Mouse (Mus musculus) lung, postnatal 14 days (tissue): ENCODE data around the gene Themis2.
"Not testable (repeated sequence)": the region's sequence is repeated elsewhere in the genome, so short reads cannot be mapped to it uniquely, and the experiment has no call there.

Experiments used
- DNase-seq: peaks from one replicate; pipeline ENCODE4 v3.0.0; 2021

Gene Themis2

DNA sequence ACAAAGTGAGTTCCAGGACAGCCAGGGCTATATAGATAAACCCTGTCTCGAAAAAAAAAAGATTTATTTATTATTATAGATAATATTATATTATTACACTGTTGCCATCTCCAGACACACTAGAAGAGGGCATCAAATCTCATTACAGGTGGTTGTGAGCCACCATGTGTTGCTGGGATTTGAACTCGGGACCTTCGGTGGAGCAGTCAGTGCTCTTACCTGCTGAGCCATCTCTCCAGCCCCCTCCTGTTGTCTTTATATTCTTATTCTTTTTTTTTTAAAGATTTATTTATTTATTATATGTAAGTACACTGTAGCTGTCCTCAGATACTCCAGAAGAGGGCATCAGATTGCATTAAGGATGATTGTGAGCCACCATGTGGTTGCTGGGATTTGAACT is 2.5 kb upstream of the Themis2 start:
- not testable (repeated sequence) for DNase-seq

DNA sequence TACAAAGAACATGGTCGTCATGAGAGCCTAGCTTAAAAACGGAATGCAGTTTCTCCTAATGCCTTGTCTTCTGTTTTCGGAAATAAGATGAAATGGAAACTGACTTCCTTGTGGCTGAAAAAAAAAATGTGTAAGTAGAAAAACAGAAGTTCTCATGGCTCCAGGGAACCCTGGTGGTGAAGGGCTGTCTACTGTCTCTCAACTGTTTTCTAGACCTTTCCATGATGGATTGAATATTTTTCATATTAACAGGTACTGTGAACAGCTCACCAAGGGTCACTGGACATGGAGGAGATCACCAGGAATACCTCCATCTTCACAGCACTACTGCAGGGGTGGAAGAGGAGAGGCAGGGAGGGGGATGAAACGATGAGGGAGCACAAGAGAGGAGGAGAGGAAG is 1.8 kb upstream of the Themis2 start:
- DNase-seq, result no peak

- DNase-seq, result no peak
Observed at GRCm38 (mm10) chr4:132797461-132797860, 1.3 kb upstream of the Themis2 start.

- DNase-seq, result no peak
Observed at GRCm38 (mm10) chr4:132795171-132795570, 1.0 kb downstream of the Themis2 start.

GRCm38 (mm10) chr4:132794760-132795159 is 1.4 kb downstream of the Themis2 start:
- no peak for DNase-seq

DNA sequence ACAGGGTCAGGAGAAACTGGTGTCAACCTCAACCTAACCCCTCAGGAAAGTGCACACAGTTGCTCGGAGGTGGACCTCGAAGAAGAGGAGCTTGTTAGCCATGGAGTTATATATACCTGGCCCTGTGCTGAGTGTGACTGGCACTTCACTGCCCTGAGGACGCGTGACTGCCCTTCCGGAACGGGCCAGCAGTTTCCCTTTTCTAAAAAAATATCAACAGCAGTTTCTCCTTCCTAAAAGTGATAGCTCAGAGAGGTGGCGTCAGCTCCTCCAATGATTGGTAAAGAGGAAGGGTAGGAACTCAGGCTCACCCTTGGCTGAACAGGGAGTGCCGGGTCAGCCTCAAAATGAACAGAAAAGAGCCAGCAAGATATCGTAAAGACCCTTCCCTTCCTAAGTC is 2.2 kb downstream of the Themis2 start:
- no peak for DNase-seq

DNA sequence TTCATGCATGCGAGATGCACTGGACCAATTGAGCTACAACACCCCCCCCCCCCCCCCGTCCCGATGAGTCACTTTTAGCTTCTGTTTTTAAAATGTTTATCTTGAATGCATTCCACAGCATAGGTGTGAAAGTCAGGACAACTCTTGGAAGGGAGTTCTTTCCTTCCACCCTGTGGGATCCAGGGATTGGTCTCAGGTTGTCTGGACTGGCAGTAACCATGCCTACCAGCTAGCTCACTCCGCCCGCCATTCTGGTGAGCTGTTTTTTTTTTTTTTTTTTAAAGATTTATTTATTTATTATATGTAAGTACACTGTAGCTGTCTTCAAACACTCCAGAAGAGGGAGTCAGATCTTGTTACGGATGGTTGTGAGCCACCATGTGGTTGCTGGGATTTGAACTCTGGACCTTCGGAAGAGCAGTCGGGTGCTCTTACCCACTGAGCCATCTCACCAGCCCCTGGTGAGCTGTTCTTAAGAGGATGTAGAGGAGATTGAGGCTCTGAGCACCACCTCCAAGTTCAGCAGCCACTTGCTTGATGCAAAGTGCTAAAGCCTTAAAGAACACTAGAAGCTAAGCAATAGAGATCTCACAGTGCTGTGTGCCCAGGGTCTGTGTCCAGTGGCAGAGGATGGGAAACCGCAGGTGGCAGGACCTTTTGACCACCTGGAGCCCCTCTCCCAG is 2.7 kb downstream of the Themis2 start:
- DNase-seq, result not testable (repeated sequence)

- no peak for DNase-seq
Observed at GRCm38 (mm10) chr4:132789731-132790130, 6.5 kb downstream of the Themis2 start.

DNA sequence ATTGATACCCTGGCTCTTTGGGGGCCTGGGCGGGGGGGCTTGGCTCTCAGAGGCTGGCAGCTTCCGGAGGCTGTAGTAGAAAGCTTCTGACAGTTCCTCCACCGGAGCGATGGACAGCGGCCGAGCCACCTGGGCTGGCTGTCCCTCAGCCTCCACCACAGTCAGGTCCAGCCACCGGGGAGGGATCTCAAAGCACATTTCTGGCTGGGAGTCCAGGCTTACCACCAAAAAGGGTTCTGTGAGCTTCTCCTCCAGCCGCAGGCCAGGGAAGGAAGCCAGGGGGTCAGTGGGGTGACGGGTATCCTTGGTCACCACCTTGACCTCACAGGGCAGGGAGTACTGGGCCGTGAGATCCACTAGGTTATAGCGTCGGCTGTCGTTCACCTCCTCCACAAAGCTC is 11.0 kb downstream of the Themis2 start:
- no peak for DNase-seq

DNA sequence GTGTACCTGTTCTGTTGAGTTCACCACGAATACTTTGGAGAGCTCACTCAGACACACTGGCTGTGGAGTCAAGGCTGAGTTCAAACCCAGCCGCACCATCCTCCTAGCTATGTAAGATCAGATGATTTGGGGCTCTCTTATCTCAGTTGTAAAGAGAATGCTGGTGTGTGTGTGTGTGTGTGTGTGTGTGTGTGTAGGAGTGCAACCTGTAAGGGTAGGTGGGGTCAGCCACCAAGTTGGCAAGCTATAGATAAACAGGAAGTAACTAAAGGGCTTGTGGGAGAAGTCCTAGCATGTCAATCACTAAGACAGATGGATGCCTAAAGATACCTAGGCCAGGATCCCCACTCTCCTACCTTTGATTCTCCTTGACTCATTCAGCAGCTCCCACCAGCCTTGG is 12.5 kb downstream of the Themis2 start:
- DNase-seq, result no peak

- no peak for DNase-seq
Observed at GRCm38 (mm10) chr4:132780288-132780687, 15.9 kb downstream of the Themis2 start.

DNA sequence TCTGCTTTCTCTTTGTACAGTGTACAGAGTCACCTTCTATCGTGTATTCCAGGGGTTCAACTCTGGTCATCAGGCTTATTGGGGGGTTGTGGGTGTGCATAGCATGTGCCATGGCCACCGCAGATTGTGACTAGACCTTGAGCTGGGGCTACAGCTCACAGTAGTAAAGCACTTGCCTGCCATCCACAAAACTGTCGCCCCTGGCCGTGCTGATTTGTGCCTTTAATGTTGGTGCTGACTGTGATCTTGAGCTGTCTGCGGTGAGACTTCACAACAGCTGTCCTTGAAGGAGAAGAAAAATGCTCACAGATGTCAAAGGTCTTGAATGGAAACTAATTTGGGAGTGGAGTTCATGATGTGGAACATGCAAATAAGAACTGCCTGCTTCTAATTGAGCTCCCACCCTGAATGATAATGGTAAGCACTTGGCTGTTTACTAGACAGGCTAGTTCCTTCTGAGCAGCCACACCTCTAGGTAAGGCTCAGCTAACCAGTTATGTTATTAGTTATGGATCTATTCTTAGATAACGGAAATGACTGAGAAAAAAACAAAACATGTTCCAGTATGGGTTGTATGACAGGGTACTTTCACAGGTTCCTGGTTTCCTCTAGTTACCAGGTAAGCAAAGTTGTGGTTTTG is 17.5 kb downstream of the Themis2 start:
- no peak for DNase-seq

GRCm38 (mm10) chr4:132776764-132777163 is 19.4 kb downstream of the Themis2 start:
- peak; percentile 80 for DNase-seq

DNA sequence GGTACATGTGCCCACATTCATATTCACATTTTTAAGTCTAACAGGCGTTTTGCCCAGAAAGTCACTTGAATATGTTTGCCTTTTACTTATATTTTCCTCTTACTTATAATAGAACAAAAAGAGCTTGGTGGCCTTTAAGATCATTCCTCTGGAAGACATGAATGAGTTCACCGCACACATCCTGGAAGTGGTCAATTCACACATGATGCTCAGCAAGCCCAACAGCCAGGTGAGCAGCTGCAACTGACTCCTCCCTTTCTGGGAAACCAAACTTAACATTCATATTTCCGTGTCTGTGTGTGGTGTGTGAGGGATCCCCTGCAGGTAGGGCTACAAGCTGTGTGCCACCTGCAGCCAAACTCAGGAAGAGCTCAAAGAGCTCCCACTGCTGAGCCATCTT is 21.3 kb downstream of the Themis2 start:
- DNase-seq, result no peak

- no peak for DNase-seq
Observed at GRCm38 (mm10) chr4:132771776-132772175, 24.4 kb downstream of the Themis2 start.

DNA sequence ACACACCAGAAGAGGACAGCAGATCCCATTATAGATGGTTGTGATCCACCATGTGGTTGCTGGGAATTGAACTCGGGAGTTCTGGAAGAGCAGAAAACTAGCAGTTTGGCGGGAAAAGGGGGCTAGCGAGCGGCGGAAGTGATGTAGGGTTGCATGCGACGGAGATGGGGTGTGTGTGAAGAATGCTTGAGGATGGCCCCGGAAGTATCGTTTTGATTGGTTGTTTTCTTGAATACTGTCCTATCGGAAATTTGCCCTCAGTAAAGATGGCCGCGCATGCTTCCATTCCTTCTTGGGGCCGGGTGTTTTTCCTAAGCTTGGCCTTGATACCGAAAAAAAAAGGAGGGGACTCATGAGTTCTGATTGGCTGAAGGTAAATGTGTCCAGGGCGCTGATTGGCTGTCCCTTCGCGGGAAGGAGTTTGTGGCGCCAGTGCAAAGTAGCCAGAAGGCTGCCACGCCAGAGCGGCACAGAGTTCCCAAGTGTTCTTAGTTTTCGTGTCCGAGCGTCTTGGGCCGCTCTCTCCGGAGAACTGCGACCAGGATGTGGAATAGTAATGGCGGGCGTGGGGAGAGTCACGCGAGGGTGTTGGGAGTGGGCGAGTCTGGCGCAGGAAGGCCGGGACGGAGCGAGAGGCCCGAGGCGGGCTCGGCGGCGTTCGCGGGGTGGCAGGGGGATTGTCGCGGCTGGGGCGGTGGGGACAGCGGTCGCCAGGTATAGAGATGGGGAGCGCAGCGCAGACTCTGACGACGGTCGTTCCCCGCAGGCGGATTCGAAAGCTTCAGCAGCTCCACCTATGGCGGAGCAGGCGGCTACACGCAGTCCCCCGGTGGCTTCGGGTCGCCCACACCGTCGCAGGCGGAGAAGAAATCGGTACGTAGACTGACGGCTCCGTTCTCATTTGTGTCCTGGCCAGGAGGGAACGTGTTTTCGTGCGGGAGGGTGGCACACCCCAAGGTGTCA is 28.0 kb downstream of the Themis2 start, which contains the start of gene Rpa2:
Gene Rpa2 (plus strand): TSS at position 419 of the 963 bp plus-strand sequence.
- peak; percentile 99 for DNase-seq

DNA sequence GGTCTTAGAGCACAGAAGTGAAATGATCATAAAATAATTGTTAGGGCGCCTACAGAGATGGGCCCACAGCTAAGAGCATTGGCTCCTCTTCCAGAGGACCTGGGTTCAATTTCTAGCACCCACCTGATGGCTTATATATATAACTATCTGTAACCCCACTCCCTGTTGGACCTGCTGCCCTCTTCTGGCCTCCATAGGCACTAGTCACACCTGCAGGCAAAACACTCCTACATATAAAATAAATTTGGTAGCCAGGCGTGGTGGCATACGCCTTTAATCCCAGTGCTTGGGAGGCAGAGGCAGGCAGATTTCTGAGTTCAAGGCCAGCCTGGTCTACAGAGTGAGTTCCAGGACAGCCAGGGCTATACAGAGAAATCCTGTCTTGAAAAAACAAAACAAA is 33.1 kb downstream of the Themis2 start:
- DNase-seq, result not testable (repeated sequence)

DNA sequence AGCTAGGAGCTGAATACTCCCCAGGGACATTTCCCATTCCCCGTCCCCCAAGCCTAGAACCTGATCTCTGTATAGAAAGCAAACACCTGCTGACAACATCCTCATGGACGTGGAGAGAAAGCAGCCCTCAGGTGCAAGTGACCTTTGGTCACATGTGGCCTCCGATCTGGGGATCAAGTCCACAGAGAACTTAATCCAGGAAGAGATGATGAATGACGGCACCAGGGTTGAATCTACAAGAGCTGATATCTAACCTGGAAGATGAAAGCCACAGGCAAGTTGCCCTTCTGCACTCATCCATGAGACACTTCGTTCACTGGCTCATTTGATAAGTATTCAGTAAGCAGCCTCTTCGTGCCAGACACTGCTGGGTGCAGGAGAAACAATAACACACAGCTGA is 33.6 kb downstream of the Themis2 start:
- DNase-seq, result no peak

GRCm38 (mm10) chr4:132760296-132760695 is 35.9 kb downstream of the Themis2 start:
- no peak for DNase-seq

- no peak for DNase-seq
Observed at GRCm38 (mm10) chr4:132757633-132758351, 38.4 kb downstream of the Themis2 start.

- DNase-seq, result peak; percentile 76
Observed at GRCm38 (mm10) chr4:132756974-132757373, 39.2 kb downstream of the Themis2 start, which contains the start of gene Smpdl3b. Gene Smpdl3b (minus strand): TSS chr4:132757252.

DNA sequence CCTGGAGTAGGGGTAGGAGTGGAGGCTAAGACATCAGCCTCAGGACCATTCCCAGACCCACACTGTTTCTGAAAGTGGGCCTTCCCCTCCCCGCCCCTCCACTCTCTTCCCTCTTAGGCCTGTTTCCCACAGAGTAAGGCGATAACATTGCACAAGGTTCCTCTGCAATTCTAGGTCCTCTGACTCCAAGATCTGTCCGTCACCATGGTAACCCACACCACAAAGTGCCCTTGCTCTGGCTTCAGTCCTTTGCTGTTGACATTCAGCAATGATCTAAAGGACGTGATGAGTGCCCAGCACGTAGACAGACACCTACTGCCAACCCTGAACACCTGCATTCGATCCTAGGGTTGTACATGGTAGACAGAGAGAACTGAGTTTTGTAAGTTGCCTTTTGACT is 43.2 kb downstream of the Themis2 start:
- no peak for DNase-seq
